Mouse (Mus musculus): ENCODE data around the gene Elovl2. TPM values are rescaled to one million over a fixed set of nuclear protein-coding genes. Genes with fewer than 3 reads are reported as not detected.

Gene Elovl2
- polyA plus RNA-seq, 1 experiment from 2014 or later, result 8.0 TPM

DNA sequence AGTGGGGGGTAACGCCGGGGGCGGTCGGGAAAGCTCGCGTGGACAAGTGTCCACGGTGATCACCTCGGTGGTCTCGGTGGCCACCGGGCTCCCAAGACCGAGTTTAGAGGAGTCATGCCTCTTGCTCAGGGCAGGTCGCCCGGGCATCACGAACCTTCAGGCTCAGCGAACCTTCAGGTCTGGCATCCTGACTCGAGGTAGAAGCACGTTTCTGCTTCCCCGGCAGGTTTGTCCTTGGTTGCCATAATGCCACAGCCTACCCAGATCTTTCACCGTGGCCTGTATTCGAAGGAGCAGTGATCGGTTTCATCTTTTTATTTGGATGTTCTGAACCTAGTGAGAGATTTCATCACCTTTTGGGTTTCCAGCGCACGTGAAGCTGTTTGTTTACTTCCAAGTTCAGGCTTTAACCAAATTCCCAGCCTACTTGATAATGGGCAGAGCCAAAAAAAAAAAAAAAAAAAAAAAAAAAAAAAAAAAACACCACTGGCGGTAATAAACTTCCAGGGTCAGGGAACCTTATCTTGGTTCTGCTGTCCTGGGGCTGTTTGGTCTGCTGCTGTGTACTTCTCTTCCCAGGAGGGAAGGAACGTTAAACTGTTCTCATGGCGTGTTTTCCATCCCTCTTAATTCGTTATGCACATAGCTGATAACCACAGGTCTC is 30.2 kb upstream of the Elovl2 start:
- peak overlapping the region; percentile 85 for H3K4me3 ChIP-seq (replicated peaks)
- H3K9ac ChIP-seq, result peak overlapping the region; percentile 80
- WGBS, result 2% methylated on average over 27 of the region's 27 CpGs
- no peak for ATAC-seq (ENCODE audit: insufficient read depth, low FRiP score, low read depth)
- no peaks in the 10 kb centered on the region for H3K27me3 ChIP-seq (replicated peaks)
- H3K4me2 ChIP-seq, result peak overlapping the region; percentile 80
- peak overlapping the region; percentile 90 for H3K27ac ChIP-seq
- no peaks in the 10 kb centered on the region for H3K9me3 ChIP-seq
- no peaks in the 10 kb centered on the region for H3K36me3 ChIP-seq
- H3K4me1 ChIP-seq, result no peaks in the 10 kb centered on the region

DNA sequence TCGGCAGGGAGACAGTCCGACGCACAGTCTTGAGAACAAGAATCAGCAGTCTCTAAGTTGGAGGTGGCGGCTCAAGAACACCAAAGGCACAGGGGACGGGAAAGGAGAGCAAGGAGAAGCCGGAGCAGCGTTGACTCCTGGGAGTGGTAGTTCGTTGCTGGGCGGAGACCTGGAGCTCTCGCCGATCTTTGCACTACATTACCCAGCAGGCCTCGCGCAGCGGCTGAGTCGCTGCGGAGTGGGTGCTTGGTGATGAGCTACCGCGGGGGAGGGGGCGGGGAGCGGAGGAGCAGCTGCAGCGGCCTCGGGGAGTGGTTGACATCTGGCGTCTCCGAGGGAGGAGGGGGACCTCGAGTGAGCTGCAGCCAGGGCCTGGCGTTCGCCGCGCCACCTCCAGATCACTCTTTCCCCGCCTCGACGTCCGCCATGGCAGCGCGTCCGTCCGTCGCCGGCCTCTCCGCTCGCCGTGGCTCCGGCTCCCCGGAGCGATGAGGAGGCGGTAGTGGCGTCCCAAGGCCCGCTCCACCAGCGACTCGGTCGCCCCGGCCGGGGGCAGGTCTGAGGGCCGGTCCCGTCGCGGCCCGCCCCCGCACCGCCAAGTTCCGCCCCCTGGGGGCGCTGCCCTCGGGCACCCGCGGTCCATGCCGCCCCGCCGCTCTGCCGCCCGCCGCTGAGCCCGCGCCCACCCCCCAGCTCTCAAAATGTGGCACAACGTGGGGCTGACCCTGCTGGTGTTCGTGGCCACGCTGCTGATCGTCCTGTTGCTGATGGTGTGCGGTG is 29.5 kb upstream of the Elovl2 start, which contains the start of gene Smim13:
Gene Smim13, plus strand, starts transcription at position 307 of the 780 bp plus-strand sequence.
- Histone ChIP-seq H3K9me3 (no peaks in the 10 kb centered on the region), H3K36me3 (no peaks in the 10 kb centered on the region), H3K4me2 (peak within 1 kb of the TSS; percentile 80), H3K4me3 (replicated peaks) (peak within 1 kb of the TSS; percentile 85), H3K4me1 (no peaks in the 10 kb centered on the region), H3K27ac (peak within 1 kb of the TSS; percentile 90), H3K27me3 (replicated peaks) (no peaks in the 10 kb centered on the region), H3K9ac (peak within 1 kb of the TSS; percentile 80)
- peak; percentile 94 for ATAC-seq (ENCODE audit: insufficient read depth, low FRiP score, low read depth)
- under 1% methylated on average over 78 of the region's 78 CpGs for WGBS

DNA sequence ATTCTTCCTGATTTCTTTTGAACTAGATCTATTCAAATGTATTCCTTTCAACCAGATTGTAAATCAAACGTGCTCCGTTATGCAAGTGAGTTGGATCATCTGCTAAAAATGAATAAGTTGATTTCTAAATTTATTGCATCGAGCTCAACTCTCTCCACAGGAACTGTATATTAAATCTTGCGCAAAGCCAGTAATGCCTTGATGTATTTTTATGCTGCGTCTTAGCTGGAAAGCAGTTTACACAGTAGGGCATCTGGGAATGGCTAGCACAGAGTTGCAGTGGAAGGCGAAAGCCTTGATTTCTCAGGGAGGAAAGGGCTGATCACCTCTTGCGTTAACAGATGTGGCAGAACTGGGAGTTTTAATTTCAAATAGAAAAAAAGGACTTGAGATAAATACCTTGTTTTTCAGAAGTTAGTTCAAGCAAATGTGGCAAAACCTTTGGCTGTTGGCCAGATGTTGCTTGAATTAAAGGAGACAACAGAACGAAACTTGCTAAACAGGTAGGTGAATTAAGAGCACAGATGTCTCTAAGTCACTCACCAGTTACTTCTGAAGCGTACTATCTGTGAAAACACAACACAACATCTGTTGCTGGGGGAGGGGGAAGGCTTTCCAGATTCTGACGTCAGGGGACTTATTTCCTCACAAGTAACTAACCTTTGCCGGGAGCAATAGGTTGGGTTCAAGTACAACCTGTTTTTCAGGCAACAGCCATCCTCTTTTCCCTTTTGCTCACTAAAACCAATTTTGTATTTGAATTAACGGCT is 28.7 kb upstream of the Elovl2 start:
- 0 out of 2 replicates have a peak, but pooled peaks have one; percentile 0 for ATAC-seq (ENCODE audit: insufficient read depth, low FRiP score, low read depth)
- 36% methylated on average over 12 of the region's 12 CpGs for WGBS

DNA sequence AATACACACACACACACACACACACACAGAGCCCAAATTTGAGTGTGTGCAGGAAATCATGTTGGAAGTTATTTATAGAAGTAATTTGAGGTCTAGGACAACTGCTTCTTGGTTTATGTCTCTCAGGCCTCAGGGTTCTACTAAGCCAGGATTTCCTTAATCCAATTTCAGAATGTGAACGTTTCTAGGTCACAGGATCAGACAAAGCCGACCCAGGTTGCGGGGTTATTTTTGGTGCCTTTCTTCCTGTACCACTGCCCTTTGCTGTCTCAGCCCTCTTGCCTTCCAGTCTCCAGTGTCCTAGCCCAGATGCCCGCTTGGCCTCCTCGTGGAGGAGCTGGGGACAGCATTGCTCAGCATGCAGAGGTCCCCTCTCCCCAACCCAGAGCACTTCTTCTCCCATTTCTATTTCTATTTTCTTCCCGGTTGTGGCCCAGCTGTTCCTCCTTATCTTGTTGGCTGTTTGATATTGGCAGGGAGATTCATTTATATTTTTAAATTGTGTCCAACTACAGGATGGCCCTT is 24.2 kb upstream of the Elovl2 start:
- Histone ChIP-seq H3K4me1 (no peaks in the 10 kb centered on the region), H3K27ac (no peak overlapping the region), H3K36me3 (no peaks in the 10 kb centered on the region), H3K4me3 (replicated peaks) (no peak overlapping the region), H3K27me3 (replicated peaks) (no peaks in the 10 kb centered on the region), H3K4me2 (no peak overlapping the region), H3K9ac (no peak overlapping the region), H3K9me3 (no peaks in the 10 kb centered on the region)
- WGBS, result 53% methylated on average over 6 of the region's 6 CpGs
- no peak for ATAC-seq (ENCODE audit: insufficient read depth, low FRiP score, low read depth)

More for the DNA sequence above, 28.7 kb upstream of the Elovl2 start:
- no peaks in the 10 kb centered on the region for H3K4me1 ChIP-seq
- H3K27ac ChIP-seq, result peak overlapping the region; percentile 80
- H3K27me3 ChIP-seq (replicated peaks), result no peaks in the 10 kb centered on the region
- no peaks in the 10 kb centered on the region for H3K36me3 ChIP-seq
- peak overlapping the region; percentile 85 for H3K4me3 ChIP-seq (replicated peaks)
- H3K9ac ChIP-seq, result peak overlapping the region; percentile 39; the same call in 1 of the 2 replicates
- peak overlapping the region; percentile 80 for H3K4me2 ChIP-seq
- H3K9me3 ChIP-seq, result no peaks in the 10 kb centered on the region

DNA sequence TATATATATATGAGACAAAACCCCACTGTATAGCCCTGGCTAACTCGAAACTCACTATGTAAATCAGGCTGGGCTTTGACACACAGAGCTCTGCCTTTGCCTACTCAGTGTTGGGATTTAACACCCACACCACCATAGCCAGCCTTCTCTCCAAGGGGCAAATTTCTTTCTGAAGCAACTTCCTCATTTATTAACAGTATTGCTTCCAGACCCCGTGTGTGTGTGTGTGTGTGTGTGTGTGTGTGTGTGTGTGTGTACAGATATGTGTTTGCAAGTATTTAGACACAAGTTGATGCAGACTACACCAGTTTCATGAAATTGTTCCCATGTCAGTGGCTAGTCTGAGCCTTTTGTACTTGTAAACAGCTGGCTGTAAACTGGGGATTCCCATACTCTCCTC is 21.4 kb upstream of the Elovl2 start:
- H3K27me3 ChIP-seq (replicated peaks), result no peaks in the 10 kb centered on the region
- ATAC-seq (ENCODE audit: insufficient read depth, low FRiP score, low read depth), result no peak
- no peak overlapping the region for H3K9ac ChIP-seq
- no peak overlapping the region for H3K4me2 ChIP-seq
- WGBS, result 50% methylated on average over 2 of the region's 2 CpGs
- no peak overlapping the region for H3K4me3 ChIP-seq (replicated peaks)
- no peaks in the 10 kb centered on the region for H3K9me3 ChIP-seq
- no peaks in the 10 kb centered on the region for H3K36me3 ChIP-seq
- H3K4me1 ChIP-seq, result no peaks in the 10 kb centered on the region
- no peak overlapping the region for H3K27ac ChIP-seq

DNA sequence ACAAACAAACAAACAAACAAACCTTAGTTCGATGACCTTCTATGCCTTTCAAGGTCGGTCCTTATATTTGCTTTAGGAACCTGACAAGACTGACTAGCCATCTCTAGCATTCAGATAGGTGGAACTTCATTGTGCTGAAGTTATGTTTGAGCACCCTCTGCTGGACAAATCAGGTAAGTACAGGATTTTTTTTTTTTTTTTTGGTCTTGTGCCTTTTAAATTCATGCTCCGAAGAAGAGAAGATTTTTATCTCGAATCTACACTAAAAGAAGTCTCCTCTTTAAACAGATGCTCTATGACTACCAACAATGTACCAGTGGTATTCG is 18.6 kb upstream of the Elovl2 start:
- WGBS, result 5% methylated on average over 5 of the region's 5 CpGs
- no peak for ATAC-seq (ENCODE audit: insufficient read depth, low FRiP score, low read depth)
- H3K27me3 ChIP-seq (replicated peaks), result no peaks in the 10 kb centered on the region

DNA sequence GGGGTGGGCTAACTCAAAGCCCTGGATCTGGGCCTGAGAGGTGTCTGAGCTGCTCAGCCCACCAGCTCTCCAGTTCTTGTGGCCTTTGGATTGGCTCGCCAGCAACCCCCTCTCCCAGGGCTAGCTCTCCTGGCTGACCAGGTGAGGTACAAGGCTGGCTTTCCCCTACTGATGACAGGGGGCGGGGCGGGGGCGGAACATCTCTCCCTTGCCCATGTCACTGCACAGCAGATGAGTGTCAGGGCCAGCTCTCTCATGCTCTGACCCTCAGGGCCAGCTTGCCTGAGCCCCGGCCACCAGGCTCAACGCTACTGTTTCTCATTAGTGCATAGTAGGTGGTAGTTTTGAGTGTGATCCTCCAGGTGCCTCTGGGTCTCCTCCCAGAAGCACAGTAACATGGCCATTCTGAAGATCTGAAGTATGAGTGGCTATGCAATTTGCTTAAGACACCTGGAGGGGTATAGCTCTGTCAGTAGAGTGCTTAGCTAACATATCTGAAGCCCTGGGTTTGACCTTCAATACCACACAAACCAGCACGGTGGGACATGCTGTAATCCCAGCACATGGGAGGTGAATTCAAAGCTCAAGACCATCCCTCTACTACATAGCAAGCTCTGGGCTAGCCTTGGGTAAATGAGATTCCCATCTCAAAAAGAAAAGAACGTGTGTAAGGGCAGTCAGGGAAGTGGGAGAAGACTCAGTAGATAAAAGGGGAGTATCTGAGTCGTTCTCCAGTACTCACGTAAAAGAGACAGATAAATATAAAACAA is 18.0 kb upstream of the Elovl2 start:
- H3K36me3 ChIP-seq, result no peaks in the 10 kb centered on the region
- WGBS, result 76% methylated on average over 10 of the region's 10 CpGs
- no peaks in the 10 kb centered on the region for H3K9me3 ChIP-seq
- H3K9ac ChIP-seq, result no peak overlapping the region
- H3K4me1 ChIP-seq, result no peaks in the 10 kb centered on the region
- no peaks in the 10 kb centered on the region for H3K27me3 ChIP-seq (replicated peaks)
- no peak overlapping the region for H3K27ac ChIP-seq
- no peak for ATAC-seq (ENCODE audit: insufficient read depth, low FRiP score, low read depth)
- H3K4me3 ChIP-seq (replicated peaks), result no peak overlapping the region
- H3K4me2 ChIP-seq, result no peak overlapping the region

More for the DNA sequence above, 18.6 kb upstream of the Elovl2 start:
- H3K27ac ChIP-seq, result no peak overlapping the region
- H3K9ac ChIP-seq, result no peak overlapping the region
- no peak overlapping the region for H3K4me3 ChIP-seq (replicated peaks)
- no peaks in the 10 kb centered on the region for H3K4me1 ChIP-seq
- no peaks in the 10 kb centered on the region for H3K36me3 ChIP-seq
- no peaks in the 10 kb centered on the region for H3K9me3 ChIP-seq
- no peak overlapping the region for H3K4me2 ChIP-seq

DNA sequence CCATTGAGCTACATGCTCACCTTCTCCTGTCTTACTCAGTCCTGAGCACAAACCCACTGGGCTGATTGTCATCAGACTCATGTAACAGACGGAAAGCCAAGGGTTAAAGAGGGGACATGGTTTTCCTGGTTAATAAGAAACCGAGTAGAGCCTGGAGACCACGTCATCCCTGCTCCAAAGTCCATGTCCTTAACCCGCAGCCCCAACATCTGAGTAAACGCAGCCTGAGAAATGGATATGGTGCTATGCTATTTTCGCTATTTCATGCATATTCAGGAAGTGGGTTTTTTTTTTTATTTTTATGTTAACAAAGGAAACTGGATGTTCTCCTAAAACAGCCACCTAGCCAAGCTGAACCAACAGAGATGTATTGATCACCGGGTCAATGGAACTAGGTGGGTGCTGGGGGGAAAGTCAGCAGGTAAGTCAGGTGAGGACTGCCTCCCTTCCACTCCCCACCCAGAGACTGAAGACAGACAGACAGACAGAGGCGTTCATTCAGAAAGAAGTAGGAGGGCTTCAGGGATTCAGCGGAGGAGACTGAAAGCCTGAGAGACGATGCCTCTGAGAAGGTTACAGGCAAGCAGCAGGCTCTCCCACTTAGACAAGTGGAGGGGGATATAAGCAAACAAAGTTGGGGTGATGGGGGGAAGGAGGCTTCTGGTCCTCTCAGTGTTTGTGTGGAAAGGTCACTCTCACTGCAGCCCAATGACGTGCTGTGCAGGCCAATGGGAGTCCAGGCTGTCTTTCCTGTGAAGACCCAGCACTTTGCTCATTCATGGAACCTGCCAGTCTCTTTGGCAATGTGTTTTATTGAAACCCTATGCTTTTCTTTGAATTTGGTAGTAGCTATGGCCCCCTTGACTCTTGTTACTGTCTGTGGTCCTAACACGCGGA is 15.9 kb upstream of the Elovl2 start:
- peak overlapping the region; percentile 38 for H3K4me2 ChIP-seq
- peak; percentile 52; the same call in 1 of the 2 replicates for ATAC-seq (ENCODE audit: insufficient read depth, low FRiP score, low read depth)
- no peaks in the 10 kb centered on the region for H3K36me3 ChIP-seq
- H3K27me3 ChIP-seq (replicated peaks), result no peaks in the 10 kb centered on the region
- WGBS, result 53% methylated on average over 13 of the region's 13 CpGs
- H3K27ac ChIP-seq, result peak overlapping the region; percentile 54
- H3K9me3 ChIP-seq, result no peaks in the 10 kb centered on the region
- no peaks in the 10 kb centered on the region for H3K4me1 ChIP-seq
- 0 out of 2 replicates have a peak overlapping the region, but pooled peaks have one; percentile 9 for H3K9ac ChIP-seq
- H3K4me3 ChIP-seq (replicated peaks), result peak overlapping the region; percentile 30

DNA sequence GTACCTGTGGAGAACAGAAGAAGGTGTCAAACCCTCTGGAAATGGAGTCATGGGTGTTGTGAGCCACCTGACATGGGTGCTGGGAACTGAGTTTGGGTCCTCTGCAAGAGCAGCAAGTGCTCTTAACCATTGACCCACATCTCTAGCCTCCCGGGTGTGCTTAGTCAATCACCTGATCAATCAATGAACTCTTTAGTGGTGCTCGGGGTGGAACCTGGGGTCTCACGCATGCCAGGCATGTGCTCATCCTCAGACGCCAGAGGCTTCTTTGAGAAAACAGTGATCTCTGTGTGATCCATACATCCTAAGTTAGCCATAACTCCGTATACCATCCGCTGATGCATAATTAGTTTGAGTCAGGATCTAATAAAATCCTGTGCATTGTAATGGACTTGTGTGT is 15.0 kb upstream of the Elovl2 start:
- no peak overlapping the region for H3K4me3 ChIP-seq (replicated peaks)
- no peak overlapping the region for H3K27ac ChIP-seq
- no peak overlapping the region for H3K4me2 ChIP-seq
- H3K9me3 ChIP-seq, result no peaks in the 10 kb centered on the region
- 85% methylated on average over 6 of the region's 6 CpGs for WGBS
- no peaks in the 10 kb centered on the region for H3K36me3 ChIP-seq
- no peak overlapping the region for H3K9ac ChIP-seq
- ATAC-seq (ENCODE audit: insufficient read depth, low FRiP score, low read depth), result no peak
- no peaks in the 10 kb centered on the region for H3K27me3 ChIP-seq (replicated peaks)
- no peaks in the 10 kb centered on the region for H3K4me1 ChIP-seq

DNA sequence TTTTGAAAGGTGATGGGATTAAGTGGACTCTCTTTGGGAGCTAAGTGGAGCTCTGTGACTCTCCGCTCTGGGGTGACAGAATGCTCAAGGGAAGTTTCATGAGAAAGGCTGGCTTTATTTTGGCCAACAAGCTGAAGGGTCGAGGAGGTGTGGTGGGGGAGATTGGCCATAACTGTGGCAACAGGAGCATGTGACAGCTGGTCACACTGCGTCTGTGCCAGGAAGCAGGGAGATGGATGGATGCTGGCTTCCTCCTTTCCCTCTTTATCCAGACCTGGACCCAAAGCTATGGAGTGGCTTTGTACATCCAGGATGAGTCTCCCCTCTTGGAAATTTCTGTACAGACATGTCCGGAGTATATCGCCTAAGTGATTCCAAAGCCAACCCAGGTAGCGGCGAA is 13.0 kb upstream of the Elovl2 start:
- WGBS, result 87% methylated on average over 7 of the region's 7 CpGs
- H3K4me2 ChIP-seq, result no peak overlapping the region
- ATAC-seq (ENCODE audit: insufficient read depth, low FRiP score, low read depth), result no peak
- H3K4me3 ChIP-seq (replicated peaks), result no peak overlapping the region
- no peaks in the 10 kb centered on the region for H3K9me3 ChIP-seq
- no peaks in the 10 kb centered on the region for H3K27me3 ChIP-seq (replicated peaks)
- H3K27ac ChIP-seq, result no peak overlapping the region
- no peaks in the 10 kb centered on the region for H3K4me1 ChIP-seq
- no peak overlapping the region for H3K9ac ChIP-seq
- H3K36me3 ChIP-seq, result no peaks in the 10 kb centered on the region

Data from stomach, embryonic 15.5 days (tissue).